Mouse (Mus musculus) kidney, adult 8-10 months (tissue): ENCODE results near the gene Serpina7.

ENCODE experiments used
- DNase-seq, 2 experiments: peaks; one replicate each; pipeline ENCODE4 v3.0.0; 2022

Gene Serpina7

DNA sequence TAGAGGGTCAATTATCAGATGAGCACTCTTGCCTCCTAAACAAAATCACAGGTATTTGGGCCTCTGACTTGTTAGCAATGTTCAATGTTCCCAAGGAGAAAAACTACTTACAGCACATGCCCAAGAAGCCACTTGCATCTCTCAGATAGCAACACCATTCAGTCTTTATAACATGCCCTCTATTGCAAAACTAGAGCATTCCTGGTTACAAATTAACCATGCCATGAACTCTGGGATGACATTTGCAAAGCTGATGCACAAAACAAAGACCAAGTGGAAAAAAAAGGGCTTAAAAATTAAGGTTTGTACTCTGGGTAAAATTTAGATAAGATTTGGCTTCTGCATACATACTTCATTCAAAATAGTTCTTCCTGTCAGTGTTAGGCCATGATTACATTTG is at the start of gene Serpina7:
Serpina7 (minus strand) TSS at position 160 of the 400 bp plus-strand sequence.
- peak in 1 of 2 experiments; percentile 9 for DNase-seq

DNA sequence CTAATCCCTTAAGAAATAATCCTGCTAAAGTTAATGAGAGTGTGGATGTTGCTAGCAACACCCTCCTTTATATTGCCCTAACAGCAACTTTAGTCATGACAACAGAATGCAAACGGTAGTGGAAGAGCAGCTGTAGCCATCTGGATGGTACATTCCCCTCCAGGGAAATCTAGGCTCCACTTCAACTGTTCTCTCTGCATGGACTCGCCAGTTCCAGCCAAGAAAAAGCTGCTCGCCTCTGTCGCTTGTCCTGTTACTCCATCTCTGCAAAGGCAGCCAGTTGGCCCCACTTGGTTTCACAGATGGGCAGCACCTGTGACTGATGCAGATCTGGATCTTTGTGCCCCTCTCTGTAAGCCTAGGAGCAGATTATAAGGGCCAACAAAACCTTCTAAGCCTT is 49.0 kb upstream of the Serpina7 start:
- DNase-seq: no peak

DNA sequence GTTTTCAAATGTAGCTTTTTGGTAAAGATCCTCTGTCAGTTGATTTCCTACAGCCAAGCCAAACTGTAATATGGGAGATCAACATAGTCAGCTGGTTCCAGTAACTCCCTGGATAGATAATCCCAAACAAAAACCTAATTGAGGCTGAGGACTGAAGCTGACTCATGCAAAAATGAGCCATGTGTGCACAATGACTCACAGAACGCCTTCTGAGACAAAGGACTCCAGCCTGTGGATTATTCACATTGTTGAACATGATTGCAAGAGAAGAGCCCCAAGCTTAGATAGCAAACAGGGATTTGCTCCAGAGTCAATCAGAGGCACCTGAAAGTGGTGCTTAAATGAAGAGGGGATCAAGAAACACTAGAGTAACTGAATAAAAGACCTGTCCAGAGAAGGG is 12.2 kb upstream of the Serpina7 start:
- DNase-seq: no peak

DNA sequence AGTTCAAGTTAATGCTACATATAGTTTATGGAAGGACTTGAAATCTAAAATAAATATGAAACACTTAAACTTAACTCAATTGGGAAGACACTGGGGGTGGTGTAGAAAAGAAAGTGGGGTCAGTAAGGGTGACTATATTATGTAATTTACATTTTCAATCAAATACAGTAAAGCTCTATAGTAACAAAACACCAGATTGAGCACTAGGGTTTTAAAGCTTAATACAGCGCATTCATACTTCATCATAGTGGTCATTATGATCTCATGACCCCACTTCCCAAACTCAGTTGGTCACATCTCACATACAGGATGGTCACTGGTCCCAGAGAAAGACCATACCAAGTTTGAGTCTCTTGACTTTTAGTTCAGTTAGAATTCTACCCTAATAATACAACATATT is 907 bp upstream of the Serpina7 start, which contains the start of gene 4930513O06Rik:
4930513O06Rik (plus strand) TSS at position 301 of the 400 bp plus-strand sequence.
- DNase-seq: no peak

DNA sequence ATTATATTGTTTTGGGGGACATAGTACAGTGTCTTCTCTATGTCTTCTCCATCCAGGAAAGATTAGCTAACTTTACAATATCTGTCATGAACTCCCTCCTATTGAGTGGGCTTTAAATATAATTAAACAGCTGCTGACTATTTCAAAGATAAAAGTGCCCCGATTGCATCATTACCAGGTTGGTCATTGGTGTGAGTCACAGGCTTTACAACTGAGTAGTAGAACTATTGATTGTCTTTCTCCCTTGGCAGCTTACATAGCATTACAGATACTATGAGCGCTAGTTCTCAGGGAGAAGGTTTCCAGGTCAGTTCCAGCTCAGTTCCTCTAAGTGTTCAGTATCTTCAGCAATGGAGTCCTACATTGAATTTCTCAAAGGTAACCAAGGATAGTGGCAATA is 6.5 kb downstream of the Serpina7 start:
- DNase-seq: no peak

DNA sequence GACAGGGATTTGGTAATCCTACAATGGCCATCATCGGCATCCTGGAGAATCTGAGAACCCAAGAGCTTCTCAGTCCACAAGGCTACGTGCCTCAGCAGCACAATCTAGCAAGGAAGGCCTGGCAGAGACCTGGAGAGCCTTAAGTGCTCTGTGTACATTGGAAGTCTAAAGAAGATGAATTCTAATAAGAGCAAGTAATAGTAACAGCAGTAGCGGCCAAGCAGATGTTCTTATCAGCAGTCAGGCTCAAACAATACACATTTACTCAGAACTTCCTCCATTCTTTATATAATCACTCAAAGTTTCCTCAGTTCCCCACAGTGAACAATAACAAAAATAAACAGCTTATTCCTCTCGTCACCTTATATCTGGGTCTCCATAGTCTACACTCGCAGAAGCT is 21.0 kb downstream of the Serpina7 start:
- DNase-seq: no peak

- DNase-seq: no peak
Measured at GRCm38 (mm10) chrX:139053149-139053548, 31.9 kb downstream of the Serpina7 start.

DNA sequence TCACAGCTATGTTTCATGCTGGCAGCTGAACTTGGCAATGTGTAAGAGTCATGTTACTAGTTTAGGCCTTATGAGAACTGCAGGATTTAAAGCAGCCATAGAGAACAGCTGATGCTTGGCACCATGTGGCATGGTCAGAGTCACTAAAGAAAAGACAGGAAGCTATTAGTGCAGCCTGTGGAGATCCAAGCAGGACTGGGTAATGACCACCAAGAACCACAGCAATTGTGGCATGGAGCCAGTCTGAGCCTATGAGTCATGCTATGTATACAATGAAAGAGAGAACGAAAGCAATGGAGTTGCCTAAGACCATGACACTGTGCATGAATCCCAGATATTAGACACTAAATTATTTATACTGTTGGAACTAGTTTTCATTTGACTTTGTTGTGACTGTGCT is 33.1 kb downstream of the Serpina7 start:
- no peak for DNase-seq

DNA sequence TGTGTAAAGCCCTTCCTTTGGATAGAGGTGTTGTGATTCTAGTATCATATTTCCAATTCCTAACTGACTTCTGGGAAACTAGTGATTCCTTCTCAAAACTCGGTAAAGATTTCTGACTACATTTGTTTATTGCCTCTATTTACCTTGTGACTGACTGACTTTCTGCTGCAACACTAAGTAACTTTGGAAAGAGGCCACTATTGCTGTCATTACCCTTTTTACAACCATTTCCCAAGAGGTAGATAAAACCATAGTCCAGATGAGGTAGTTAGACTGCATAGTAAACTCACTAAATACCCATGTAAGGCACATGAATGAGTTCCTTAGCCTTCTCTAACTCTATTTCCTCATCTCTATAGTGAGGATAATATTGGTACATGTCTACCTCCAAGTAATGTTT is 43.9 kb downstream of the Serpina7 start:
- DNase-seq: no peak

GRCm38 (mm10) chrX:139039314-139039713 is 45.7 kb downstream of the Serpina7 start:
- no peak for DNase-seq

DNA sequence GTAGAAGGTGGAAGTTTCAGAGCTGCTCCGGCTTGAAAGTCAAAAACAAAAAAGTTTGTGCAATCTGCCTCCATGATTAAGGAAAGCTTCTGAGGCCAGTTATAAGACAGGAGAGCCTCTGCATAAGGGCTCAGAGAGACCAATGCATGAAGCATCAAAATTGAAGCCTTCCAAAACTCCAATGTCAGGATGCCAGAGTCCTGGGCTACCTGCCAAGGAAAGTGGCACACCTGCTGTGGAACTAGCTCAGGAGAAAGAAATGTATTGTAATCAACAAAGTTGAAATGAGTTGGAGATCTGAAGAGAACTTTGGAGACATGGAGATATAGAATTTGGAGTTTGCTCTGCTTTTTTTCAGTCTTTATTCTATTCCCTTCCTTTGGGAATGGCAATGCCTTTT is 47.4 kb downstream of the Serpina7 start:
- no peak for DNase-seq
